Mouse (Mus musculus): ENCODE results near the gene Tusc2.

GRCm38 (mm10) chr9:107555031-107555457 is 8.0 kb upstream of the Tusc2 start:
- no peak for TF ChIP-seq CTCF (IDR thresholded peaks at IDR 0.05; ENCODE audit: control insufficient read depth, insufficient read depth, low read length)
- 0 out of 2 replicates have a peak, but pooled peaks have one; percentile 35 for TF ChIP-seq POLR2A (IDR thresholded peaks at IDR 0.05; ENCODE audit: borderline replicate concordance, control insufficient read depth, low read depth, low read length)

Measured in bone marrow, adult 2 months (tissue).